17 mouse cellular contexts compared by ENCODE assay signal in genomic region chr1:94203281-94203680, GRCm38 (mm10).
"Had no signal": no experiment of that assay in that cellular context is flagged by ENCODE, and none has a peak within 500 bp of the region (broad histone marks: within the 10 kb centered on the region; RNA-seq: fewer than 3 reads in every experiment).

No protein-coding gene starts in this region.

- DNase-seq: left cerebral cortex, postnatal 4 days; liver; liver, embryonic 13.5 days; liver, postnatal 0 days; lung, adult 18-20 months; lung, adult 2 months; lung, embryonic 14.5 days; lung, postnatal 10 days; lung, postnatal 14 days; lung, postnatal 36 days; lung, postnatal 4 days; midbrain, embryonic 14.5 days had no signal

- ATAC-seq: liver, embryonic 12.5 days; liver, postnatal 0 days; lung, postnatal 0 days; midbrain, embryonic 13.5 days; midbrain, embryonic 15.5 days; midbrain, embryonic 16.5 days had no signal
